Mouse (Mus musculus): ENCODE data around the gene Acot7.
A peak's percentile ranks its signal among the peaks of the same experiment; 100 is the strongest.

Gene Acot7

GRCm38 (mm10) chr4:152250615-152251014 lies 72.7 kb downstream of the Acot7 start:
- no peak for DNase-seq

DNA sequence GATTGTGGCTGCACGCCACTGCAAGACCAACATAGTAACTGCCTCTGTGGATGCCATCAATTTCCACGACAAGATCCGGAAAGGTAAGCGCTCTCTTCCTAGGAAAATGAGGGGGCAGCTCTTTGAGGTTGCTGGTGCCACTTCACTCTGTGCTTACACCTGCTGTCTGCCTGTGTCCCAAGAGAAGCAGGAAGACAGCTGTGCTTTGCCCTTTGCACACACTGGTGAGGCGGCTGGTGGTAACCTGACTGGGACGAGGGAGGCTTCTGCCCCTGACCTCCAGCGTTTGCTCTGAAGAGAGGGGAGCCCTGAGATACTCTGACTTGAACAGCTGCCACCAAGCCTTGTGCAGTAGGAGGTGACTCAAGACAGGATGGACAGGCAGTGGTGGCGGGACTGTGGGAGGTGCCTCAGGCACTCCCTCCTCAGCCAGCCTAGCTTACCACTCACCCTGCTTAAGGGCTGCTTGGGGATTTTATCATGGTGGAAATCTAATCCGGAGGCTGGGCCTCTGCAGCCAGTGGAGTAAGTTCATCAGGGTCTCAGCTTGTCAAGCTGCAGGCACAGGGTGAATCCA lies 75.3 kb downstream of the Acot7 start:
- DNase-seq, result no peak

GRCm38 (mm10) chr4:152257070-152257469 lies 79.1 kb downstream of the Acot7 start:
- DNase-seq, result no peak

GRCm38 (mm10) chr4:152260451-152260850 lies 82.5 kb downstream of the Acot7 start:
- DNase-seq, result no peak

DNA sequence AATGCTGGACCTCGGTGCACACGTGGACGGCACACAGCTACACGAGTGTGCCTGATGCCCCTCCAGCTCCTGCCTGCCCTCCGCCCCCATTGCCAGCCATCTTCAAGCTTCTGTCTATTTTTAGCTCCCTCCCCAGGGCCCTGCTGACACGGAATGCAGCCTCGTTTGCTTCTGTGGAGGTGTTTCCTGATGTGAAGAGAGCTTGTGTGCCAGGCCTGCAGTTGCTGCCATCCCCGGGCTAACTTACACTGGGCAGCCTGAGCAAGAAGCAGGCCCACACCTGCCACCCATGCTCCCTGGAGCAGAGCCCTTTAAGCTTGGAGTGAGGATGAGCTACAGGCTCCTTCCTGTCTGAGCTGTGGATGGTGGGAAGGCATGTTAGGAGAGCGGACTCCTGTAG lies 84.3 kb downstream of the Acot7 start:
- DNase-seq, result peak; percentile 50

- no peak for DNase-seq
Measured at GRCm38 (mm10) chr4:152263089-152263488, 85.2 kb downstream of the Acot7 start.

DNA sequence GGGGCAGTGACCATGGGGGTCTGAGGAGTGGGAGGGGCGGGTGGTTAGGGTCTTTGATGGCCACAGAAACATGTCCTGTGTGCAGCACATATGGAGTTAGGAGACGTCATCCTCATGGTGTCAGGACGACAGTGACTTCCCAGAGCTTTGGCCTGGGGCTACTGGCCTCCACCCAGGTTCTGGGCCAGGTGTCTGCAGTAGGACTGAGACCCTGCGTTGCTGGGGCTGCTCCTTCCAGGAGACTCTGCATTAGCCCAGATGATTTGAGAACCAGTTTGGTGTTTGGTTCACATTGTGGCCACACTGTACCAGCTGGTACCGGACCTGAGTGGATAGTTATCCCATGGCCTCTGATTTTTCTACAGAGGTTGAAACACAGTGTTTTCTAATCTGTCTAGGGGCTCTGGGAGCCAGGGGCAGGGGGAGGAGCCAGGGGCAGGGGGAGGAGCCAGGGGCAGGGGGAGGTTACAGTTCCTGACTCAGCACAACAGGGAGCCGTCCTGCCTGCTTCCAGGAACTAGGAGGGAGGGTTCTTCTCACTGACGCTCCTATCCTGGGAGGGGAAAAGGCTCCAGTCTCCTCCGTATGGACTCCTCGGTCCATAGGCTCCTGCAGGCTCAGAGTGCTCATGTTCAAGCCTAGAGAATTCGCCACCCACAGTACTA lies 85.7 kb downstream of the Acot7 start:
- peak; percentile 60 for DNase-seq

- no peak for DNase-seq
Measured at GRCm38 (mm10) chr4:152264177-152264530, 86.2 kb downstream of the Acot7 start.

- DNase-seq, result no peak
Measured at GRCm38 (mm10) chr4:152264867-152265568, 87.1 kb downstream of the Acot7 start.

- no peak for DNase-seq
Measured at GRCm38 (mm10) chr4:152265791-152266190, 87.9 kb downstream of the Acot7 start.

GRCm38 (mm10) chr4:152266236-152266895 lies 88.4 kb downstream of the Acot7 start:
- DNase-seq, result no peak

DNA sequence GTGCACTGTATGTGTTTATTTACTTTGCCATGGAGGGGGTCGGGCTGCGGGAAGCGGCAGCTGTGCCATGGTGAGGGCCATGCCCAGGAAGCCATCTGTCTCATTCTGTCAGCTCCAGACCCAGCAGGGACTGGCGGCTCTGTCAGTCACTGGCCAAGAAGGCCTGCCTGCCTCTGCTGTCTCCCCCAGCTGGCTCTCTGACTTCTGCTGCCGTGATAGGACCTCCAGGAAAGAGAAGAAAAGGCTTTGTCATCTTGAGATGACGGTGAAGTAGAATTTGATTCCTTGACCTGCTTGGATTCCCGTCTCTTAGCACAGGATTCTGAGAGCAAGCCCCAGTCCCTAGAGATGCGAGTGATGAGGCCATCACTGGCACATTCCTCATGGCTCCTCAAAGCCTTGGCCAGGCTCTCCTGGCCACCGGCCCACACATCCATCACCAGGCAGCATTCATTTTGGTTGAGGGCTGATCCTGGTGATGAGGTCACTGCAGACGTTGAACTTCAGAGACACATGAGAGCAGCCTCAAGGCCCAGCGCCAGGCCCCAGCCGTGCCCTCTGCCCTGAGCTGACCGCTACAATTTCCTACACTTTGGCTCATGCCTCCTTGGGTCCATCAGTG lies 89.9 kb downstream of the Acot7 start:
- peak; percentile 38 for DNase-seq

DNA sequence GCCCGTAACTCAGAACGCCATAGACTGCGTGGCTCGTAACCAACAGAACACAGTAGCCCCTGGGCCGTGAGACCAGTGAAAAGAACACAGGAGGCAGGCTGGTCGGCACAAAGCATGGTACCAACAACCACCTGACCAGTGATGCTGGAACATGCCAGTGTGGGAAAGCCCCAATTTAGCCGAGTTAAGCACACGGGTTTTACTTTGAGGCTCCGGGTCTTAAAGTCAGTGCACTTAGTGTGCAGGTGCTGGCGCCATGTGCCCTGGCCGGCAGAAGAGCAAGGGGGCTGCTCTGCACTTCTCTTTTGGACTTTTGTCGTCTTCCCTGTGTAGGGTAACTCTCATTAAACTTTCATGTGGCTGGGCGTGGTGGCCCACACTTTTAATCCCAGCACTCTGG lies 92.0 kb downstream of the Acot7 start:
- DNase-seq, result no peak

- DNase-seq, result no peak
Measured at GRCm38 (mm10) chr4:152270599-152270998, 92.7 kb downstream of the Acot7 start.

GRCm38 (mm10) chr4:152271334-152271733 lies 93.4 kb downstream of the Acot7 start:
- DNase-seq, result no peak

- no peak for DNase-seq
Measured at GRCm38 (mm10) chr4:152272006-152272405, 94.1 kb downstream of the Acot7 start.

- DNase-seq, result peak; percentile 73
Measured at GRCm38 (mm10) chr4:152272449-152273049, 94.6 kb downstream of the Acot7 start.

DNA sequence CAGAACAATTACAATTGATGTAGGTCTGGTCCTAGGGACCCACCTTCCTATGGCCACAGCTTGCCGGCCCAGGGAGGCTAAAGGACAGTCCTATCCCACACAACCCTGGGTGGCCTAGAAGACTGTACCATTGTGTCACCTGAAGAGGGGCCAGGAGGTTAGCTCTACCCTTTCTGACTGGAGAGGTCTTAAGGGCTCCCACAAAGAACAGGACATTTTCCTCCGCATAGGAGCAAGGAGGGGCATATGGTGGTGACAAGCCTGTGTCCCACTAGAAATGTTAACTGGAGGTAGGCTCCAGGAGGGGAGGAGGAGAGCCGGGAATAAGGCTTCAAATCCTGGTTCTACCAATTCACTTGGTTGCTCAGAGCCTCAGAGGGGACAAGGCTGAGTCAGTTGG lies 95.3 kb downstream of the Acot7 start:
- DNase-seq, result no peak

- peak; percentile 88 for DNase-seq
Measured at GRCm38 (mm10) chr4:152273621-152274236, 95.8 kb downstream of the Acot7 start, which contains the start of gene Gpr153. TSS of gene Gpr153 (plus strand) at chr4:152274232.

DNA sequence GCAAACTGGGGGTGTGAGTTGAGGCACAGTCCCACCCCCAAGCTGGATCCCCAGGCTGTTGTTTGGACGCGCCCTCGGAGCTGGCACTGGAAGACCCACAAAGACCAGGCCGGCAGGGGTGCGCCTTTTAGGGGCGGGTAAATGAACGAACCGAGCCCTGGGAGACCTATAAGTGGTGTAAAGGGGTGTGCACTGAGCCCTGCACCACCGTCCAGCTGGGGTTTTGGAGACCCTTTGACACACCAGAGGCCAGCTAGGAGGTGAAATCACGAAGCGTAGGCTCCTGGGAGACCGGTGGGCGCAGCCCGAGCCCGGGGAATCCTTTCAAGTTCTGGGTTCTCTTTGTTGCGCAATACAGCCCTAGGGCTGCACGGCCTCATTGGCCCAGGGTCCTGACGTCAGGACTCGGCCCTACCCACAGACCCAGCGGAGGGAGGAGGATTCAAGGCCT lies 96.8 kb downstream of the Acot7 start:
- DNase-seq, result peak; percentile 50

GRCm38 (mm10) chr4:152276389-152277347 lies 98.7 kb downstream of the Acot7 start:
- DNase-seq, result peak; percentile 63
